Mouse (Mus musculus) midbrain, embryonic 13.5 days (tissue): ENCODE measurements at regions not wholly inside any gene's neighbourhood (a gene's known extent, or its start where the extent isn't known, plus 50 kb on each side); places are given as distances from the start of the nearest gene placed in this dataset.

ENCODE experiments used
- ATAC-seq: fragments of 200-750 bp; cut with Nextera tagmentation; 2 replicates; pipeline ENCODE4 v1.8.0; 2017; ENCODE audit warnings: mild to moderate bottlenecking, moderate TSS enrichment, moderate library complexity
- H3K27ac ChIP-seq: fragments of 300-500 bp; sonication (generic); 2 replicates; pipeline ENCODE4 v1.5.1; 2015; ENCODE audit warnings: inconsistent platforms, mild to moderate bottlenecking, moderate library complexity
- H3K27me3 ChIP-seq: fragments of 300-500 bp; sonication (generic); 2 replicates; pipeline ENCODE4 v1.6.1; 2015; ENCODE audit warnings: mild to moderate bottlenecking, inconsistent platforms
- H3K36me3 ChIP-seq: fragments of 300-500 bp; sonication (generic); 2 replicates; pipeline ENCODE4 v1.6.1; 2015; ENCODE audit warnings: mild to moderate bottlenecking, inconsistent platforms
- H3K4me1 ChIP-seq: fragments of 300-500 bp; sonication (generic); replicated peaks from 2 replicates; pipeline ENCODE4 v1.6.1; 2015; ENCODE audit warnings: inconsistent platforms
- H3K4me2 ChIP-seq: fragments of 300-500 bp; sonication (generic); replicated peaks from 2 replicates; pipeline ENCODE4 v1.6.1; 2015; ENCODE audit warnings: moderate library complexity, mild to moderate bottlenecking, inconsistent platforms
- H3K4me3 ChIP-seq: fragments of 300-500 bp; sonication (generic); replicated peaks from 2 replicates; pipeline ENCODE4 v1.5.1; 2015; ENCODE audit warnings: mild to moderate bottlenecking, inconsistent platforms
- H3K9ac ChIP-seq: fragments of 300-500 bp; sonication (generic); replicated peaks from 2 replicates; pipeline ENCODE4 v1.6.1; 2015; ENCODE audit warnings: mild to moderate bottlenecking, inconsistent platforms
- H3K9me3 ChIP-seq: fragments of 300-500 bp; sonication (generic); 2 replicates; pipeline ENCODE4 v1.6.1; 2016; ENCODE audit warnings: mild to moderate bottlenecking, inconsistent platforms
- WGBS: fragments of 180-500 bp; shearing (Covaris S2); methylation state at CpG from one replicate; pipeline ENCODE4 v1.1.7; 2015; 5-methylcytosine and 5-hydroxymethylcytosine counted together

- Histone ChIP-seq H3K36me3 (no peaks in the 10 kb centered on the region), H3K4me3 (no peak overlapping the region), H3K4me1 (peaks cover 7% of the 10 kb centered on the region), H3K9me3 (no peaks in the 10 kb centered on the region), H3K27ac (no peak overlapping the region), H3K27me3 (no peaks in the 10 kb centered on the region), H3K4me2 (no peak overlapping the region), H3K9ac (no peak overlapping the region)
- ATAC-seq, result no peak
- WGBS, result 87% methylated on average over 2 of the region's 2 CpGs
These were observed 106.2 kb upstream of the Nfe2l3 start for GRCm38 (mm10) chr6:51326103-51326829.

GRCm38 (mm10) chr6:51329070-51329995 is 103.1 kb upstream of the Nfe2l3 start:
- no peak overlapping the region for H3K27ac ChIP-seq
- no peaks in the 10 kb centered on the region for H3K27me3 ChIP-seq
- H3K4me3 ChIP-seq, result no peak overlapping the region
- H3K36me3 ChIP-seq, result no peaks in the 10 kb centered on the region
- H3K9ac ChIP-seq, result no peak overlapping the region
- WGBS, result 92% methylated on average over 13 of the region's 13 CpGs
- H3K4me1 ChIP-seq, result peaks cover 9% of the 10 kb centered on the region
- no peaks in the 10 kb centered on the region for H3K9me3 ChIP-seq
- ATAC-seq, result no peak
- no peak overlapping the region for H3K4me2 ChIP-seq

GRCm38 (mm10) chr6:51330069-51330706 is 102.3 kb upstream of the Nfe2l3 start:
- 73% methylated on average over 5 of the region's 5 CpGs for WGBS
- peaks cover 10% of the 10 kb centered on the region for H3K4me1 ChIP-seq

GRCm38 (mm10) chr6:51332841-51333240 is 99.6 kb upstream of the Nfe2l3 start:
- H3K4me2 ChIP-seq, result no peak overlapping the region
- ATAC-seq, result no peak
- WGBS, result 56% methylated on average over 11 of the region's 11 CpGs

More at GRCm38 (mm10) chr6:51330069-51330706, 102.3 kb upstream of the Nfe2l3 start:
- H3K4me3 ChIP-seq, result no peak overlapping the region
- H3K9me3 ChIP-seq, result no peaks in the 10 kb centered on the region
- H3K36me3 ChIP-seq, result no peaks in the 10 kb centered on the region
- H3K4me2 ChIP-seq, result no peak overlapping the region
- H3K27me3 ChIP-seq, result no peaks in the 10 kb centered on the region
- no peak overlapping the region for H3K27ac ChIP-seq
- ATAC-seq, result no peak
- no peak overlapping the region for H3K9ac ChIP-seq

GRCm38 (mm10) chr6:51333722-51334360 is 98.6 kb upstream of the Nfe2l3 start:
- 61% methylated on average over 7 of the region's 7 CpGs for WGBS
- H3K9ac ChIP-seq, result no peak overlapping the region
- no peak overlapping the region for H3K4me2 ChIP-seq
- no peaks in the 10 kb centered on the region for H3K36me3 ChIP-seq
- no peaks in the 10 kb centered on the region for H3K9me3 ChIP-seq
- no peak for ATAC-seq
- peaks cover 10% of the 10 kb centered on the region for H3K4me1 ChIP-seq
- no peak overlapping the region for H3K27ac ChIP-seq
- H3K27me3 ChIP-seq, result no peaks in the 10 kb centered on the region
- H3K4me3 ChIP-seq, result no peak overlapping the region

More at GRCm38 (mm10) chr6:51332841-51333240, 99.6 kb upstream of the Nfe2l3 start:
- Histone ChIP-seq H3K9me3 (no peaks in the 10 kb centered on the region), H3K27me3 (no peaks in the 10 kb centered on the region), H3K36me3 (no peaks in the 10 kb centered on the region), H3K4me1 (peaks cover 10% of the 10 kb centered on the region), H3K27ac (no peak overlapping the region; the same call in 1 of the 2 replicates), H3K9ac (no peak overlapping the region), H3K4me3 (no peak overlapping the region)

GRCm38 (mm10) chr6:51335314-51335713 is 97.2 kb upstream of the Nfe2l3 start:
- Histone ChIP-seq H3K27me3 (no peaks in the 10 kb centered on the region), H3K9ac (no peak overlapping the region), H3K9me3 (no peaks in the 10 kb centered on the region), H3K36me3 (no peaks in the 10 kb centered on the region), H3K4me2 (no peak overlapping the region), H3K27ac (no peak overlapping the region), H3K4me3 (no peak overlapping the region), H3K4me1 (peaks cover 10% of the 10 kb centered on the region)
- WGBS, result 73% methylated on average over 5 of the region's 5 CpGs
- no peak for ATAC-seq

- no peaks in the 10 kb centered on the region for H3K27me3 ChIP-seq
- H3K4me3 ChIP-seq, result no peak overlapping the region
- H3K36me3 ChIP-seq, result no peaks in the 10 kb centered on the region
- 72% methylated on average over 2 of the region's 2 CpGs for WGBS
- ATAC-seq, result no peak
- H3K9ac ChIP-seq, result no peak overlapping the region
- H3K4me2 ChIP-seq, result no peak overlapping the region
- H3K9me3 ChIP-seq, result no peaks in the 10 kb centered on the region
- H3K27ac ChIP-seq, result no peak overlapping the region
- peaks cover 6% of the 10 kb centered on the region; the same call in 1 of the 2 replicates for H3K4me1 ChIP-seq
These were observed 93.2 kb upstream of the Nfe2l3 start for GRCm38 (mm10) chr6:51339301-51339700.

GRCm38 (mm10) chr6:51347721-51348120 is 84.7 kb upstream of the Nfe2l3 start:
- WGBS, result 92% methylated on average over 9 of the region's 9 CpGs
- no peak overlapping the region for H3K9ac ChIP-seq
- ATAC-seq, result no peak

GRCm38 (mm10) chr6:51349771-51350170 is 82.7 kb upstream of the Nfe2l3 start:
- ATAC-seq, result no peak
- Histone ChIP-seq H3K9me3 (no peaks in the 10 kb centered on the region), H3K27me3 (no peaks in the 10 kb centered on the region), H3K4me2 (no peak overlapping the region), H3K9ac (no peak overlapping the region), H3K4me3 (no peak overlapping the region), H3K4me1 (no peaks in the 10 kb centered on the region), H3K36me3 (no peaks in the 10 kb centered on the region), H3K27ac (no peak overlapping the region)
- 62% methylated on average over 3 of the region's 3 CpGs for WGBS

More at GRCm38 (mm10) chr6:51347721-51348120, 84.7 kb upstream of the Nfe2l3 start:
- no peak overlapping the region for H3K4me2 ChIP-seq
- H3K36me3 ChIP-seq, result no peaks in the 10 kb centered on the region
- no peaks in the 10 kb centered on the region for H3K27me3 ChIP-seq
- no peak overlapping the region for H3K27ac ChIP-seq
- H3K9me3 ChIP-seq, result no peaks in the 10 kb centered on the region
- no peaks in the 10 kb centered on the region for H3K4me1 ChIP-seq
- H3K4me3 ChIP-seq, result no peak overlapping the region

- no peak for ATAC-seq
- H3K4me3 ChIP-seq, result no peak overlapping the region
- H3K36me3 ChIP-seq, result no peaks in the 10 kb centered on the region
- H3K9me3 ChIP-seq, result no peaks in the 10 kb centered on the region
- 89% methylated on average over 11 of the region's 11 CpGs for WGBS
- H3K9ac ChIP-seq, result no peak overlapping the region
- H3K27ac ChIP-seq, result no peak overlapping the region
- H3K27me3 ChIP-seq, result no peaks in the 10 kb centered on the region
- H3K4me2 ChIP-seq, result no peak overlapping the region
- no peaks in the 10 kb centered on the region for H3K4me1 ChIP-seq
These were observed 77.4 kb upstream of the Nfe2l3 start for GRCm38 (mm10) chr6:51355041-51355440.

- peaks cover 18% of the 10 kb centered on the region for H3K4me1 ChIP-seq
- 69% methylated on average over 12 of the region's 12 CpGs for WGBS
- no peak overlapping the region for H3K27ac ChIP-seq
- no peaks in the 10 kb centered on the region for H3K36me3 ChIP-seq
- H3K9me3 ChIP-seq, result no peaks in the 10 kb centered on the region
- H3K4me2 ChIP-seq, result no peak overlapping the region
- no peak for ATAC-seq
- H3K9ac ChIP-seq, result no peak overlapping the region
- no peaks in the 10 kb centered on the region for H3K27me3 ChIP-seq
- no peak overlapping the region for H3K4me3 ChIP-seq
These were observed 70.8 kb upstream of the Nfe2l3 start for GRCm38 (mm10) chr6:51361611-51362180.
